Mouse (Mus musculus) right cerebral cortex, postnatal 25 days (tissue): ENCODE results near the gene Lyrm1.

Experiments
- DNase-seq: peaks from one replicate; pipeline ENCODE4 v3.0.0; 2022

Gene Lyrm1

DNA sequence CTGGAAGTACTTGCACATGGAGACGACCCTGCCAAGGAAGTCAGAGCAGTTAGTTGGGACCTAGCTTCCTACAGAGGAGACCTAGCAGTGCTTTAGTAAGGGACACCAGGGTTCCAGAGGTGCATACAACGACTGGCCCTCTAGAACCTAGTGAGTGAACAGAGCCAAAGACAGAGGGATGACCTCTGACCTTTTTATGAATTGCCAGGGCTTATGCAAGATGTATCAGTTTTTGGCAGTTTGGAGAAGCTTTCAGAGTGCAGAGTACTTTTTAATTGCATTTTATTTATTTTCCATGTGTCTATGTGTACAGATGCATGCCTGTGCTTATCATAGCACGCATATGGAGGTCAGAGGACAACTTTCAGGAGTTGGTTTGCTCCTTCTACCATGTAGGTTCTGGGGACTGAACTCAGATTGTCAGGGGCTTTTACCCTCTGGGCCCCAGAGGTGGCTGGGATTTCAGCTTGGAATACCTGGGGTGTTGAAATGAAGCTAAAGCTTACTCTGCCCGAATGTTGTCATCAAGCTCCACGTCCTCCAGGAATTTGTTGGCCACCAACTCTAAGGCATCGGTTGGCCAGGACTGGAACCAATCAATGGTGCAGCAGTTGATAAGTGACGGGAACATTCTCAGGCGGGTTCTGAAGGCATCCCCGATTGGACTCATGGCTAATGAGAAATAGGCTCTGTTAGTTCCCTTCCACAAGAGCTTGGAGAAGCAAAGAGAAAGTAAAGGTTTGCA, 70.2 kb downstream of the Lyrm1 start:
- no peak for DNase-seq

DNA sequence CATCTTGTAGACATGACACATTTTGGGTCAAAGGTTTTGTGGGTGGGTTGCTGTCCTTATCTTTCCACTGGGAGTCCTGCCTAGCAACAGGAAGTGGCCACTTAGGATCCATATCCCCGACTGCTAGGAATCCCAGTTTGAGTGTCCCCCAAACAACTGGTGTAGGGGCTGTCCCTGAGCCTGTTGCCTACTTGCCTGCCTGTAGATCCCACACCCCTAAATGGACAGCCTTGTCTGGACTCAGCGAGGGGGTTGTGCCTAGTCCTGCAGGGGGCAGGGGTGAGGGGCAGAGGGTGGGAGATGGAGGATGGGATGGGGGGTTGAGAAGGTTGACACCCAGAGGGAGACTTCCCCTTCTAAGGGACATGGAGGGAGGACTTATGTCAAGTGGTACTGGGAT, 73.7 kb downstream of the Lyrm1 start:
- DNase-seq = no peak

DNA sequence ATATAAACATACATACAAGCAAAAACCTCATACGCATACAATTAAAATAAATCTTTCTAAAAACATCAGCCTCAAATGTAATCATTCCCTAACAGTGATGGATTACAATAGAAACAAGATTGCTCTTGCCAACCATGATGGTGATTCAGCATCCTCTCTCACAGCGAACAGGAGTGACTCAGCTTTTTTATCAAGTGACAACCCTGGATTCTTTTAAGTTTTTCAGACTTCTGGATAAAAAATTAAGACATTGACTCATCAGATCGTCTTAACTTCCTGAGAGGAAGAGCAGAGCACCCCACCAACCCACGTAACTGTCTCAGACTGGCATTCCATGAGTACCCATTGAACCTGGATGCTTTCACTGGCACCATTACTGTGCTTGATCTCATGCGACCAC, 78.6 kb downstream of the Lyrm1 start:
- no peak for DNase-seq

DNA sequence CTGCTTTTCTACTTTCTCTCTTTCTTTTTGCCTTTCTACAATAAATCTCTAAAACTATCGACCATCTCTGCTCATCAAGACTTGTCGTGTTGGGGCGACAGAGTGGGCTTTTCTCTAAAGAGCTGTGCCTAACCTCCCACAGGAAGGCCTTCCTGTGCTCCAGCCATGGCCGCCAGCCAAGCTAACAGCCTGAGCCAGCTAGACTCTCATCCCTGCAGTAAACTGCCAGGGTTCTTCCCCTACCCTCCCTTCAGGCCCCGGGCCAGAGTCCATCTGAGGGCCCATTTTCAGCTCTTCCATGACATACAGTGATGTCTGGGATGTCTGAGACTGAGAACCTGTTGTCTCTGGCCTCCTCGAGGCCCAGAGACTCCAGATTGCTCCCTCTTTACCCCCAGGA, 80.6 kb downstream of the Lyrm1 start:
- no peak for DNase-seq

DNA sequence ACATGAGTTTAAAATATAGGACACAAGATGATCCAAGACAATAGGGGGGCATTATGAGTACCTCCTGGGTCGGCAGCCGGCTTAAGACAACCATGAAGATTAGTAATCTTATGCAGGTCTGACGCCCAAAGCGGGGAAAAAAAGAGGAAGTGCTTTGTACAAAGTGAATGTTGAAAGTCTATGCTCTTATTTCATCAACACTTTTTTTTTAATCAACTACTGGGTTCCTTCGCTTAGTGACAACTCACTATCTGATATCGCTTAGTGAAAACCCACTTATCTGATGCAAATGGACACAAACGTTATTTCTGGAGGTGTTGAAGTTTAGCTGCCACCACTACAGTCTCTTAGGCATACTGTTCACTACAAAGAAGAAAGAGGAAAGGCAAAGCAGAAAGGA, 81.9 kb downstream of the Lyrm1 start:
- DNase-seq = no peak

DNA sequence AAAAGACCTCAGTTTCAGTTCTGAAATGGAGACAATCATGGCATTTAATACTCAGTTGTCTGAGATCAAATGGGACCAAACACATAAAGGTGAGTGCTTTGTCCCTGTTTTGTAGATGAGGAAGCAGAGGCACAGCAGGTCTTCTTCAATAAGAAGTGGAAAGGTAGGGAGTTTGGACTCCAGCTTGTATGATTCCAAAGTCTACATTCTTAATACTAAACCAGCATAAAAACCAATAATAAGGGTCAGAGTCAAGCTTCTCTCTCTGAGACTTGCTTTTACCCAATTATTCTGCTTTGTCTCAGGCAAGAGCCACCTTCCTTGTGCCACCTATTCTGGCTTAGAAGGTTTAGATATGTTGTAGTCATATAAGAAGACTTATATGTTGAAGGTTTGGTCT, 82.9 kb downstream of the Lyrm1 start:
- DNase-seq = no peak

DNA sequence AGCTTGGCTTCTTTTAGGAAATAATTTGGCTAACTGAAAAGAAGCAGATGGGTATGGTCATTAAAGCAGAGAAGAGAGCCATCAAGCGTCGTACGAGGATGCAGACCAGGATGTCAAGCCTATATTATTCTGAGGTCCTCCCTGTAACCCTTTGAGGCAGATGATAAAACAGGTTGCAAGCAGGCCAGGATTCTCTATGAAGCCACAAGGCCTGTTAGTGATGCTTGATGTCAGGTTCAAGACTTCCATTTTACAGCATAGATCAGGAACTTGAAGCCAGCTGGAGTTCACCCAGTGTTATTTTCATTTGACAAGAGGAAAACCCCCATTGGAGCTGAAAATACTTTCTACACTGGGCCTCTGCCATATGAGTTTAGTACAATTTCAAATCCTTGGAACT, 84.5 kb downstream of the Lyrm1 start:
- no peak for DNase-seq

DNA sequence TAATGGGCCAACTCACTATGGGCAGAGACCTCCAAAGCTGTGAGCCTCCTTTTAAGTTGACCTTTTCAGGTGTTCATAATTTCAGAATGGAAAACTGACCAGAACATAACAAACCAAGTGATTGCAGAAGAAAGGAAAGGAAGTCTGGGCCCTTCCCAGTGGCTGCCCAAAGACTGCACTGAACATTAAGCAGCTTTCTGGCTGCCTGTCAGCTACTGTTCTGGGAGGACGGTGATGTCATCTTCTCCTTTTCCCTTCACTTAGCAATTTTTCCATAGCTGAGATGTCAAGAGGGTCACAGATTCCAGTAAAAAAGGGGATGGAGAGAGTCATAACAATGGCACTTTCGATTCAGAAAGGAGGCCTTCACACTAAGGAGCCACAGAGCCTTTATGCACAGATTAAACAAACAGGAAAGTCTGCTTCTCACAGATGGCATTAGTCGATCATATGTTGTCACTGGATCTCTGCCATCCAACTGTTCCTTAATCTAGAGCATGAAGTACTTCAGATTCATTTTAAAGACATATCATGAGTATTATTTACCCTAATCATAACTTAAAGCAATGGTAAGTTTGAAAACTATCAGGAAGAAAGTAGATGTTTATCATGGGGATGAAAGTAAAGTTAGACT, 89.7 kb downstream of the Lyrm1 start:
- DNase-seq = no peak

DNA sequence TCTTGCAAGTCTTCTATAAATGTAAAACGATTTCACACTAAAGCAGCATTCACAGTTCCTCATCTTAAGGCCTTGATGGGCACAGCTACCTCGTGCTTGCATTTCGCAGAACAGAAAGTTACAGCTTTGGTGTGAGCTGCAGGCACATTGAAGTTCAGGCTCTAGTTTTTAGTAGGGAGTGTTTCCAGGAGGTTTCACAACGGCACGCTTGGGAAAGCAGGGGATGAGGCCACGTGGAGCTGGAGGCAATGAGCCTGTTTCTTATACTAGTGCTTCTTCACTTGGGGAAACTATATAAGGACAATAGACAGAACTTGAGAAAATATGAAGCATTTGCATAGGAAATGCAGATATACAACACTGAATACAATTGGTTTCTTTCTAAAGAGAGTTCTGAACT, 101.4 kb downstream of the Lyrm1 start:
- DNase-seq = no peak
